Mouse (Mus musculus) cortical plate, adult 2 months (tissue): ENCODE results near the gene Thap7. TPM values are rescaled to one million over a fixed set of nuclear protein-coding genes. Genes with fewer than 3 reads are reported as not detected.
"Not testable (repeated sequence)": the region's sequence is repeated elsewhere in the genome, so short reads cannot be mapped to it uniquely, and the experiment has no call there.

Experiments used
- H3K27ac ChIP-seq: fragments of 200-500 bp; 2 replicates; pipeline ENCODE4 v1.5.1; 2012; ENCODE audit warnings: low read length, control low read depth, inconsistent platforms; ENCODE audit not compliant: insufficient read depth
- H3K4me1 ChIP-seq: fragments of 200-500 bp; 2 replicates; pipeline ENCODE4 v1.6.1; 2011; ENCODE audit warnings: low read length; ENCODE audit not compliant: control insufficient read depth, insufficient read depth
- H3K4me3 ChIP-seq: fragments of 200-500 bp; 2 replicates; pipeline ENCODE4 v1.5.1; 2011; ENCODE audit warnings: mild to moderate bottlenecking, low read length, control low read depth; ENCODE audit not compliant: insufficient read depth
- CTCF ChIP-seq: fragments of 200-500 bp; IDR thresholded peaks from 2 replicates; pipeline ENCODE4 v1.5.1; 2011; ENCODE audit warnings: mild to moderate bottlenecking, control low read depth, low read length; ENCODE audit not compliant: insufficient read depth; ENCODE audit errors: extremely low read depth
- POLR2A ChIP-seq: fragments of 200-500 bp; IDR thresholded peaks from 2 replicates; pipeline ENCODE4 v1.6.1; 2011; ENCODE audit warnings: mild to moderate bottlenecking, low read length, control low read depth; ENCODE audit not compliant: insufficient read depth; ENCODE audit errors: extremely low read depth
- polyA plus RNA-seq: library from polyadenylated mRNA; depleted of rRNA; stranded (reverse); fragments of >200 nt; gene quantifications from 2 replicates; pipeline ENCODE4 v1.2.3, GENCODE M21; 2012

The Thap7 gene
- polyA plus RNA-seq, 1 experiment, result 64.9 TPM

DNA sequence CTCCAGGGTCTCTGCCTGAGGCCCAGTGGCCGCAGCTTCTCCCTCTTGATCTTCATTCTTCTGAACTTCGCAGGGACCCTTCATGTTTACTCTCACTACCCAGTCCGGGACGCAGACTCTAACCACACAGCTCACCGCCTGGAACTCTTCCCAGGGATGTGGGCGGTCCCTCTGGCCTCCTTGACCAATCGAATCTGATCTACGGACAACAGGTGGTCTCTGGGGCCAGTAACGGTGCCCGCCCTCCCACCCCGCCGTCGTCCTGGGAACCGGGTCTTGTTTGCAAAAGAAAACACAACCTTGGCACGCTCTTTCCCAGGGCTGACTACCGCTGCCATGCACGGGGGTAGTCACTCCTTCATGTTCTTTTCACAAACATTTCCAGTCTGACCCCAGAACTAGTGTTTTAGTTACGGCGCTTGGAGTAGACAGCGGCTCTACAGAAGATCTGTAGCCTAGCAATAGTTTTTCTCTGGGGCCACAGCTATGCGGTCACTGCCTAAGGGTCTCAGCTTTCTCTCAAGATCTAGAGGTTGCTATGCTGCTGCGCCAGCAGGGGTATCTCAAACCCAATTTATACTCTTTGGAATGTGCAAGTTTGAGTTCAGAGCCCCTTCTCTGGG is 30.3 kb upstream of the Thap7 start, which contains the start of gene Lrrc74b:
TSS of gene Lrrc74b (minus strand) at position 120 of the 623 bp plus-strand sequence.
- peaks cover 15% of the 10 kb centered on the region; the same call in 1 of the 2 replicates for H3K4me1 ChIP-seq
- H3K27ac ChIP-seq, result peak within 1 kb of the TSS; percentile 58; the same call in 1 of the 2 replicates
- H3K4me3 ChIP-seq, result peak within 1 kb of the TSS; percentile 4; the same call in 1 of the 2 replicates
- TF ChIP-seq CTCF, result no peak
- no peak for TF ChIP-seq POLR2A

DNA sequence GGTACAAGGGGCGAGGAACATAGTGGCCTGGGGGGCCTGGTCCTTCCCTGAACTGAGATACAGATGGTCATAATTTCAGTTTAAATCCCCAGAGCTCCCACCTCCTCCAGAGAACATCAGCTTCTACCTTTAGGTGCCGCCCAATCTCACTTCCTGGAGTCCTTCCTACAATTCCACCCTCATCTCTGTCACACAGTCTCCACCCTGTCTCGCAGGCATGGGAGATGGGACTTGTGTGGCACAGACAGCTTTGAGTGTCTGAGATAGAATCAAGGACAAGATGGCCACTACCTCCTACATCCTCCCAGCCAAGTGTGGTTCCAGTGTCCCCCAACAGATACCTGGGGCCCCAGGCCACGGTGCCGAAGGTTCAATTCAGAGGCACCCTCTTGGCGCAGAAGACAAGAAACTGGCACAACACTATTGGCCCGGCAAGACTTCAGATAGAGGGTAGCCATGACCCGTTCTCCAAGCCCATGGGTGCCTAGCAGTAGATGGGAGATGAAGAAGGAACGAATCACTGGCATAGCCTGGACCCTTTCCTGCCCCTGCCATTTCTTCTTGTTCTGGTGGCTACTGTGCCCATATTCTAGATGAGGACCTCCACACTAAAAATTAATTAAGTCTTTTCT is 28.6 kb upstream of the Thap7 start:
- H3K27ac ChIP-seq, result no peak overlapping the region
- H3K4me3 ChIP-seq, result no peak overlapping the region
- peaks cover 10% of the 10 kb centered on the region; the same call in 1 of the 2 replicates for H3K4me1 ChIP-seq
- no peak for TF ChIP-seq POLR2A
- TF ChIP-seq CTCF, result no peak

DNA sequence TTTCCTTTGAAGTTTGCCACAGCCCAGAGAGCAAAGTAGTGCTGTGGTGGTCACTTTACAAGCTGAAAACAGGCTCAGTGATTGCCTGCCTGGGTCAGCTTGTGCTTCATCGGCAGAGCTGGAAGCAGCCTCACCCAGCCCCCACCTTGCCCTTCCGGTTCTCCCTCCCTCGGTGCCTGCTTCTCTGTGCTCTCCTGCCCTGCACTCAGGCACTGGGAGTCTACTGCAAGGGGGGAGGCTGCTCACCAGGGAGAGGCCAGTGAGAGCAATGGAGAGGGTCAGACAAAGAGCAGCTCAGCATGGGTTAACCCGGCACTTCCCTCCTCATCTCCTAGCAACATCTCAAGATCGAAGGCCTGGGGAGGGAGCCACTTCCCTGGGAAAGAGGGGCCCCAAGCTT is 27.9 kb upstream of the Thap7 start:
- Histone ChIP-seq H3K27ac (no peak overlapping the region), H3K4me3 (no peak overlapping the region), H3K4me1 (peaks cover 7% of the 10 kb centered on the region; the same call in 1 of the 2 replicates)
- no peak for TF ChIP-seq POLR2A
- TF ChIP-seq CTCF, result no peak

DNA sequence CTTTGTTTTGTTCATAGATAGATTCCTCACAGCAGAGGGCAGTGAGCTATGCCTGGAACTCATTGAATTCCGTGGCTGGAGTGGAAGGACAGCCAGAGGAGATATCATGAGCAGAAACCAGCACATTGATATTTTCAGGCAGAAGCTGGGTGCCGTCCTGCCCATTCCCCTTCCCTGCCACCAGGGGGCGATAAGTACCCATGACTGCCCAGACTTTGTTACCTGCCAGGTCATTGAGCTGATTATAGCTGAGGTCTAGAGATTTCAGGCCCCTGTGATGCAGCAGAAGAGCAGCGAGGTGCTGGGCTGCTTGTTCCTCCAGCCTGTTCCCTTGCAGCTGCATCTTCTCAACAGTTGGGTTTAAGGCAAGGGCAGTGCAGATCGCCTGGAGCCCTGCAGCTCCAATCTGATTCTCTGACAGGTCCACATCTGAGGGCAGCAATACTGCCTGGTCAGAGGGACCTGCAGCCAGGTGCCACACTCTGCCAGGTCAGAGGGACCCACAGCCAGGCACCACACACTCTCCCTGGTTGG is 27.1 kb upstream of the Thap7 start:
- TF ChIP-seq CTCF, result peak; percentile 96
- TF ChIP-seq POLR2A, result no peak
- peaks cover 7% of the 10 kb centered on the region; the same call in 1 of the 2 replicates for H3K4me1 ChIP-seq
- no peak overlapping the region for H3K4me3 ChIP-seq
- H3K27ac ChIP-seq, result no peak overlapping the region

GRCm38 (mm10) chr16:17556907-17557306 is 26.0 kb upstream of the Thap7 start:
- TF ChIP-seq POLR2A (no peak), CTCF (no peak)
- H3K4me1 ChIP-seq, result peaks cover 7% of the 10 kb centered on the region; the same call in 1 of the 2 replicates
- H3K4me3 ChIP-seq, result no peak overlapping the region
- H3K27ac ChIP-seq, result no peak overlapping the region

DNA sequence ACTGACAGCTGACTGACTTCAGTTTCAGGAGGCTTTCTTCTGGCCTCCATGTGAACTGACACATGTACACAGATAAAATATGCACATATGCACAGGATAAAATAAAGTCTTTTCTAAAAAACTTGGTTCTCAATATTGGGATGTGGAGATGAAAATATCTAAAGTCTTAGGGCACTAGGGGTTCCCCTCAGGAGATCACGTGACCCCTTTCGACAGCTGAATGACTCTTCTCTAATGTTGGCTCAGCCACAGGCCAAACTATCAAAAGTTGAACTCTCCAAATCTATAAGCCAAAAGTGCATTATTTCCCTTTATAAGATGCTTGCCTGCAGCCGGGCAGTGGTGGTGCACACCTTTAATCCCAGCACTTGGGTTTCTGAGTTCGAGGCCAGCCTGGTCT is 25.2 kb upstream of the Thap7 start:
- no peak overlapping the region for H3K4me3 ChIP-seq
- TF ChIP-seq POLR2A (no peak), CTCF (no peak)
- peaks cover 5% of the 10 kb centered on the region; the same call in 1 of the 2 replicates for H3K4me1 ChIP-seq
- no peak overlapping the region for H3K27ac ChIP-seq

DNA sequence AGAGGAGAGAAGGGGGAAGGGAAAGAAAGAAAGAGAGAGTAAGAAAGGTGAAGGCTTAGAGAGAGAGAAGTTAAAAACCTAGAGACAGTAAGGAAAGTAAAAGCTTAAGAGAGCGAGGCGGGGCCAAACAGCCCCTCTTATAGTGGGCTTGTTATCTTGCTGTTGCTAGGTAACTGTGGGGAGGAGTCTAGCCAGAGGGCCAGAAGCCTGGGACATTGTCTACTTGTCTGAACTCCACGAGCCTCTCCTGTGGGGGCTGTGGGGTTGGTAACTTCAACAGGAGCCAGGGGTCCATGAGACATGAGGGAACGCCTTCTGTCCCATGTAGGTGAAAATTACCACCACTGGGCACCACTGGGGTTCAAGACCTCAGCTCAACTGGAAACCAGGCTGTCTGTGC is 23.8 kb upstream of the Thap7 start:
- H3K27ac ChIP-seq, H3K4me1 ChIP-seq: not testable (repeated sequence)

DNA sequence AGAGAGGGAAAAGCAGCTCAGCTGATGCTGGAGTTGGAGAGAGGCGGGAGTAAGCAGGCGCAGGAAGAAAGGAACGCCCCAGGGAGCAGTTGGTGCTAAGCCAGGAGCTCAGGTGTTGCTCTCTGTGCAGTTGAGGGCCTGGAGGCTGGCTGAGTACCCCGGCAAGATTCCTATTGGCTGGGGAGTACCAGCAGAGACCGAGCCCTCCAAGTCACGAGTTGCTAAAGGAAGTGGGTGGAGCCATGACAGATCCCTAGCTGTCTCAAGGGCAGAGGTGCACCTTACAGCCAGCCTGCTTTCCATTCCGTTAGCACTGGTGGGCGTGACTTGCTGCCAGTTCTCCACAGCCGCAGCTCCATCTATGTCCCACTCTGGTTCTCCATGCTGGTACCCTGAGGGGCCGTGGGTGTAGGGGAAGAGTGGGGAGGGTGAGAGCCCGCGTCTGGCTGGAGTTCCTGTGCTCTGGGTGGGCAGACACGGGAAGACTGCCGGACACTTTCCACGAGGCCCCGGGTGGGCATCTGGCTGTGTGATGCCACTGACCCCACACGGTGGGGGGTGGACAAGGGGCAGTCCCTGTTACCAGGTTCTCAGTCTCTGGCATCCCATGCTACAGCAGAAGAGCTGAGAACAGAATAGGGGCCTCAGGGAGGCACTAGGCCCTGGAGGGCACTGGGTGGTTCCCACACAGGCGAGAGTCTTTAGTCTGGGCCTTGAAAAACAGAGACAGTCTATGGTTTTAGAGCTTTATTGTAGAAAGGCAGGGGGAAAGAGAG is 23.2 kb upstream of the Thap7 start:
- peaks cover 5% of the 10 kb centered on the region; the same call in 1 of the 2 replicates for H3K4me1 ChIP-seq
- TF ChIP-seq POLR2A, result peak; percentile 44; the same call in 1 of the 2 replicates
- TF ChIP-seq CTCF, result no peak
- H3K27ac ChIP-seq, result no peak overlapping the region
- H3K4me3 ChIP-seq, result no peak overlapping the region

More for the DNA sequence above, 23.8 kb upstream of the Thap7 start:
- not testable (repeated sequence) for H3K4me3 ChIP-seq

DNA sequence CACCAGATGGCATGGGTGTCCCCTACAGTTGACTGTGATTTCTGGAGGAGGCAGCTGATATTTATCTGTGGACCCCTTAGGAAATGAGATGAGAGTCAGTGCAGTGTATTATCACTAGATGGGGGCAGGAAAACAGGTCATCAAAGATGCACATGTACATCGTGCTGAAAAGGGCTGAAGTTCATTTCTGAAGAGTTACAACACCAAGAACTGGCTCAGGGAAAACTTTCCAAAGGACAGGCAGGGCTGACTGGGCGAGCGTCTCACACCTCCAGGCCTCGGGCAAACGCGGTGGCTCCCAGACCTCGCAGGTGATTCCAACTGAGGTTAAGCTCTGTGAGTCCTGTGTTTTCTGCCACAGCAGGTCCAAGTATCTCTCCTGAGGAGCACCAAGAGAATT is 21.9 kb upstream of the Thap7 start:
- H3K27ac ChIP-seq, result no peak overlapping the region
- no peak for TF ChIP-seq POLR2A
- H3K4me3 ChIP-seq, result no peak overlapping the region
- H3K4me1 ChIP-seq, result peaks cover 3% of the 10 kb centered on the region; the same call in 1 of the 2 replicates
